Mouse (Mus musculus) E14TG2a.4 (cell line): Measurements from ENCODE around the gene Npas3.

ENCODE experiments used
- CTCF ChIP-seq: conservative IDR thresholded peaks from 2 replicates; pipeline ENCODE4 v1.5.1; 2014; ENCODE audit warnings: low read length
- NANOG ChIP-seq: IDR thresholded peaks from 2 replicates; pipeline ENCODE4 v1.6.1; 2014; ENCODE audit warnings: borderline replicate concordance, low read length, mixed read lengths
- POU5F1 ChIP-seq: IDR thresholded peaks from 2 replicates; pipeline ENCODE4 v1.6.1; 2014; ENCODE audit warnings: low read length, borderline replicate concordance

DNA sequence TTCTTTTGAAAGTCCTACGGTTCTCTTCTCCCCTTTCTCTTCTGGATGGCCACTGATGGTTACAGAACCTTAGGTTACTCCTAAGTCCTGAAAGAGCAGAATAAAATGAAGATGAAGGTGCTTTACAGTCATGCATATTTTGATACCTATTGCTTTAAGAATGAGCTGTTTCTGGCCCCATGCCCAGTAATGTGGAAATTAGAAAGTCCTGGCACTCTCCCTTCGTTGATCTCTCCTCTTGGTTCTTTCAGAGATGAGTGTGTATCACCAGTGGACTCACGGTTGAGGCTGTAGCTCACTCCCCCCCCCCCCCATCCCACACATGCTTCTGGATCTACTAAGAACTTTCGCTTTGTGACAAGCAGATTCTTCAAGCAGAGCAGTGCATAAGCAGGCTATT, 167.6 kb downstream of the Npas3 start:
- TF ChIP-seq CTCF (no peak), POU5F1 (no peak), NANOG (no peak)
